Mouse (Mus musculus): ENCODE results near the gene Gm11114.

Gm11114 gene

DNA sequence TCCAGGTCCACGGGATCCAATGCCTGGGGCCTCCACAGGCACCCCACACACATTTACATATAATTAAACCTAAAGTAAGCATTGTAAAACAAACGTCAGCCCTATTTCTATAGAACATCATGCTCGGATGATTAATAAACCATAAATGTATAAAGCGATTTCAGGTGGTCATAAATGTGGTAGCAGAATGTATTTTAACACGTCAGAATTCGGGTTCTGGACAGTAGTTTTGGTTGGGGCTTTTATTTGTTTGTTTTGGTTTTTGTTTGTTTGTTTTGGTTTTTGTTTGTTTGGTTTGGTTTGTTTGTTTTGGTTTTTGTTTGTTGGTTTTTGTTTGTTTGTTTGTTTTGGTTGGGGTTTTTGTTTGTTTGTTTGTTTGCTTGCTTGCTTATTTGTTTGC lies at the start of gene Gm11114:
Gene Gm11114 (plus strand): TSS at position 301 of the 400 bp plus-strand sequence.
- no peak for DNase-seq (ENCODE audit: low spot score in 2 of 2)

DNA sequence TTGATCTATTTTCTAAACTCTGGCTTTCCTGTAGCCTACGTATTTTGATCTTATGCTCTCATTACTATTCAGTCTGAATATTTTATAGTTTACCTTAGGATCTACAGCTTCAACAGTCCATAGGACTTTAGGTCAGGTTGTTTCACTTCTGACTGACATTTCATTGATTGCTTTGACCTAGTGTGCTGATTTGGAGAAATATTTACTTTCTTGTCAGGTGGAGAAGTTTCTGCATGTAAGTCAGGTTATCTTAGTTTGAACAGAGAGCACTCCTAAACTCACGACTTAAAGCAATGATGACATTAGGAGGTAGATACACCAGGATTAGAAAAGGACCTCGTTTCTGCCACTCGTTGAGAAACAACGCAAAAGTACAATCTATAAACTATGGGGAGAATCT lies 45.7 kb upstream of the Gm11114 start:
- no peak for DNase-seq (ENCODE audit: low spot score in 2 of 2)

DNA sequence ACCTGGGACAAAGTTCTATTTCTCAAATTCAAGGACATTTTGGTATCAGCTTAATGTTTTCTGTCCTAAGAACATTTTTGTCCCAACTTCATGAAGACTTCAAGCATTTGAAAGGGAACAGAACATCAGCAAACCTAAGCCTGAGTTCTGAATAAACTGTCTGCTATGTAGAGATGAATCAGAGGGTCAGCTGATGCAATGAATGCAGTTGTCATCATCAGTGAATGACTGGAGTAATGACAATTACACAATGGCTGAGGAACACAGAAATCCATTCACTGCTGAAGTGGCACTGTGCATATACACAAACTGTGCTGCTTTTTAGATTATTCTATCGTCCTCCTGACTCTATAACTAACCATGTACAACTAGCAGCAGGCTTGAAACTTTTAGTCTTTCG lies 38.5 kb upstream of the Gm11114 start:
- no peak for DNase-seq (ENCODE audit: low spot score in 2 of 2)

DNA sequence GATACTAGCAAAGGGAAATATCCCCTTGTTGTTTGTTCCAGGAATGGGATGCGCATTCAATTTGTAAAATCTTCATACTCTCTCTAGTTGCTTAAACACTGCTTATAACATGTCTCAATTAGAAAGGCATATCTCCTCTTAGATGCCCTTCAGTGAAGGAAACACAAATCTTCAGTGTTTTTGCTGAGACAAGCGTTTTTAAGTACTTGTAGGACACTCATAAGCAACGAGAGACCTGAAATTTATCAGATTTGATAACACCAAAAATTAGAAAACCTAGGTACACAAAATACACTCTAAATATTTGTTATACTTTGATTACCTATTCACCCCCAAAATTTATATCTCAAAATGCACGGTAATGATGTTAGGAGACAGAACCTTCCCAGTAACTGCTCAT lies 9.7 kb upstream of the Gm11114 start:
- DNase-seq (ENCODE audit: low spot score in 2 of 2) = no peak

DNA sequence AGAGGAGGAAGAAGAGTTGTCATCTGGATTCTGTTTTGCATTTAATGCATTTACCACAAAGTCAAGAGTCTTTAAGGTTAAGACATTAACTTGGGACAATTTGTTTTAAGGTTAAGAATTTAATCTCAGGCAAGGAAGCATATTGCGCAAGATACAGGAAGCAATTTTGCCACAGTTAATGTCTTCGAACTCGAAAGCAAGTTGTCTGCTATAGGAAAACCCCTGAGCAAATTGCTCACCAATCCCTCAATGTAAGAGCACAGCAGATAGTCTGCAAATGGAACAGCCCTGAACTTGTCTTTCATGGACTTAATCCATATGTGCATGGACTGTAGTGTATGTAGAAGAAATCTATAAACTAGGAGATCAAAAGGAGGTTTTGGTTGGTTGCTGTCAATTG lies 9.2 kb upstream of the Gm11114 start:
- no peak for DNase-seq (ENCODE audit: low spot score in 2 of 2)

DNA sequence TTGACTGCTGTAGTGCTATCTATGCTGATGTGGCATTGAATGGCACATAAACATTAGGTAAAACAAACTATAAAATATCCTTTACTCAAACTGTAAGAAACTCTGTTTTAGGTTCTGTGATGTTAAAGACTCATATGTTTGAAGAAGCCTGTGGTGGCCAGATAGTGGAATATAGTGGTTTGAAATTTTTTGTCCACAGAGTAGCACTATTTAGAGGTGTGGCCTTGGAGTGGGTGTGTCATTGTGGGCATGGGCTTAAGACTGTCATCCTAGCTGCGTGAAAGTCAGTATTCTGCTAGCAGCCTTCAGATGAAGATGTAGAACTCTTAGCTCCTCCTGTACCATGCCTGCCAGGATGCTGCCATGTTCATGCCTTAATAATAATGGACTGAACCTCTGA lies 3.5 kb downstream of the Gm11114 start:
- DNase-seq (ENCODE audit: low spot score in 2 of 2) = no peak

DNA sequence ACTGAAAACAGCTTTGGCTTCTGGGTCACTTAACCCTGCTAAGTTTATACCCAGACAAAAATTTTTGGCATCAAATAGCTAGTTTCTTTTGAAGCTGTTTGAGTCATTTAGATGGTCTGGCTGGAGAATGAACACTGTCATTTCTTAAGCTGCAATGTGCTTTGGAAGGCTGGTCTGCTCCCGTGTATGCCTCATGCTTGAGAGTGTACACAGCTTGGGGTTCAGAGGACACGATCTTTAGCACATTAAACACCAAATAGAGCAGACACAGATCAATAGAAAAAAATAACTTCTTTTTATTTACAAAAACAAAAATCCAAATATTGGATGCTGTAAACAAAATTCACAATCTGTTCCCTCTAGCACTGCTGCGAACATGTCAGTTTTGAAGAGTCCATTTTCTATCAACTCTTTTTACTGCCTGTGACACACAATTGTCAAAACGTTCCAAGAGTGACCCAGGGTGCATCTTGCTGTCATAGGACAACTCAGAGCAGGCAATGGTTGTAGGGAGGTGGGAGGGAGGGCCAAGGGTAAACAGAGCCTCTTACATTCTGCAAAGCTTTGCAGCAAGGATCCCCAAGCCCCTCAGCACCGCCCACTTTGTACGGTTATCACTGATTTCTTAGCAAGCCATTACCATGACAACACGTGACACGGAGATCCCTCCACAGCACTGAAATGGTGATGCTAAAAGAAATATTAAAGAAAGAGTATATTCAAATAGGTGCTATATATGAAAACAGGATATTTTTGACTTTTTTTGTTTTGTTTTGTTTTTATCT lies 7.8 kb downstream of the Gm11114 start:
- DNase-seq (ENCODE audit: low spot score in 2 of 2) = no peak

DNA sequence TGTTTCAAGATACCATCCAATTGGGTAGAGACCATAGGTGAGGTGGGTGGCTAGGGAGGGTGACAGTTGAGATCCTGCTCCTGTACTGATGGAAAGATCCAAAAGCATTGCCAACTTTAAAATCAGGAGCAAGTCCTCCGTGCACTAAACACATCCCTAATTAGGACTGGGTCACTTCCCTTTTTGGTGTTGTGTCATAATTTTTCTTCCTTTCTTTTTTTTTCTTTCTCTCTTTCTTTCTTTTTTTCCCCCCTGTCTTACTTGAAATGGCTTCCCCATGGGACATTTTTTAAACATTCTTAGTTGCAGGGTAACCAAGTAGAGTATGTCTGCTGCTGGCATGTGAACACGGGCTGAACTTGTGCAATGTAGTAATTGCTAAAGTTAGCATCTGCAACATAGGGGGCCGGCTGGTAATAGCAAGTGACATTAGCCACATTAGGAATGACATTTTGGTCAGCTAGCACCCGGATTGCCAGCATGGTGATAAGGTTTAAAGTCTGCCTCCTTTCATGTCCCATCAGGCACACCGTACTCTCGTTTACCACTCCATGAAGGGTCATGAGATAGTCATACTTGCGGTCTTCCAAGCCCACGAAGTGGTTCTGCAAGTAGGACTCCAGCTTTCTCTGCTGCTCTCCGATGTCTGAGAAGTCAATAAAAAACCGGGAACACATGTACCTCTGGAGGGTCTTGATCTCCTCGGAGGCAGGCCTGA lies 11.7 kb downstream of the Gm11114 start:
- DNase-seq (ENCODE audit: low spot score in 2 of 2) = no peak

DNA sequence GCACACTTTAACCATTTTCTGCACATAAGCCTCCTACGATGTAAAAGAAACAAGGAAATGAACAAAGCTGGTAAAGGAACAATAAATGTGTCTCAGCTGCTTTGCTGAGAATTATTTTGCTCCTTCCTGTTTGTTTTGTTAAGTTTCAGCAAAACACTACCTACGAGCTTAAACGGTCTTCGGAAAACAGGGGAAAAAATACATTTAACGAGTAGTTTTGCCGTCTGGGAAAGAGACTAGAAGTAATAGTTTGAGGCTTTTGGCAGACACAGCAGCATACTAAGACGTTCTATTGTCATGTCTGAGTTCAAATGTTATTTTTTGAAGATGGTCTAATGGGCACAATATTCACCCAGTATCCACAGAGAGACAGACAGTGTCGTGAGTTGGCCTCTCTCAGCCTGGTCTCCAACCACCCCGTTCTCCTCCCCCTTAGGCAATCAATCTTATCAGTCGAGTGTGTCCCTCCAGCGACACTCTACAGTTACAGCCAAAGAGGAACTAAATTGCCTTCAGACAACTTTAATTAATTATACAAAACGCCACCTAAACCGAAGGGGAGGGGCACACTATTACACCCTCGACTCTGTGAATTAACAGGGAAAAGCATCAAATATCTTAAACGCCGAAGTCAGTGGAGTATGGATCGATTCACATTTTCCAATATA lies 12.8 kb downstream of the Gm11114 start:
- DNase-seq (ENCODE audit: low spot score in 2 of 2) = no peak

DNA sequence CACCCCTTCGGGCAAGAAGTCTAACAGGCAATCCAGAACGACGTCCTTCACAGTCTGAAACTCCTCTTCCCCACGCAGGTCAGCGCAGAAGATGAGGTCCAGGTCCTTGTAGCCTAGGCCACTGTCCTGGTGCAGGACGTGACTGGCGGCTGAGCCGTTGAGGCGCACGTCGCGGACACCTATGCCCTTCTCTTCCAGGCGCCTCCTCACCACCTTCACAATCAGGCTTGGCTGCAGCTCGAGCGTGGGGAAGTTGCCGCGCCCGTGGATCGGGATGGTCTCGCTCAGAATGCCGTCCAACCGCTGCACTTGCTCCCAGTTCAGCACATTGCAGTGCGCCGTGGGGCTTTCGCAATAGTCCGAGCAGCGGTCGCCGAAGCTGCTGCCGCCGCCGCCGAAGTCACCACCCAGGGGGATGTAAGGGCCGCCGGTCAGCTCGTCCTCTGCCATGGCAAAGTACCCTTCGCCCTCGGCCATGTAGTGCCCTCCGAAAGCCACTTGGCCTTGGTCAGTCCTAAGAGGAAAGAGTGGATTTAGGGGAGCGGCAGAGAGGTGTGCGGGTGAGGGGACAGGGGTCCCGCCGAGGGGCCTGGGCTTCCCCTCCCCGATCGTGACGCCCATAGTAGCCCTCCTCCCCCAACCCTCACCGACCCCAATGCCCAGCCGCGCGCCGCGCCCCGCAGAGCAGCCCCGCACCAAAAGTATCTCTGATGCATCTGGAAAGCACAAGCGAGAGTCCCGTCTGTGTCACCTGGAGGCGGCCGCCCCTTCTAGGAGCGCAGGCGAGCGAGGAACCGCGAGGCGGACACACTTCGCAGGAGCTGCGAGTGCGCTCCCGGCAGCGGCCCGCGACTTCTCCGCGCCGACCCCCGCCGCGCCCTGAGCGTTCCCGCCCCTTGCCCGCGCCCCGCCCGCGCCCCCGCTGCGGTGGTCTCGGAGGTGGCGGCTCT lies 14.0 kb downstream of the Gm11114 start:
- DNase-seq (ENCODE audit: low spot score in 2 of 2) = no peak

DNA sequence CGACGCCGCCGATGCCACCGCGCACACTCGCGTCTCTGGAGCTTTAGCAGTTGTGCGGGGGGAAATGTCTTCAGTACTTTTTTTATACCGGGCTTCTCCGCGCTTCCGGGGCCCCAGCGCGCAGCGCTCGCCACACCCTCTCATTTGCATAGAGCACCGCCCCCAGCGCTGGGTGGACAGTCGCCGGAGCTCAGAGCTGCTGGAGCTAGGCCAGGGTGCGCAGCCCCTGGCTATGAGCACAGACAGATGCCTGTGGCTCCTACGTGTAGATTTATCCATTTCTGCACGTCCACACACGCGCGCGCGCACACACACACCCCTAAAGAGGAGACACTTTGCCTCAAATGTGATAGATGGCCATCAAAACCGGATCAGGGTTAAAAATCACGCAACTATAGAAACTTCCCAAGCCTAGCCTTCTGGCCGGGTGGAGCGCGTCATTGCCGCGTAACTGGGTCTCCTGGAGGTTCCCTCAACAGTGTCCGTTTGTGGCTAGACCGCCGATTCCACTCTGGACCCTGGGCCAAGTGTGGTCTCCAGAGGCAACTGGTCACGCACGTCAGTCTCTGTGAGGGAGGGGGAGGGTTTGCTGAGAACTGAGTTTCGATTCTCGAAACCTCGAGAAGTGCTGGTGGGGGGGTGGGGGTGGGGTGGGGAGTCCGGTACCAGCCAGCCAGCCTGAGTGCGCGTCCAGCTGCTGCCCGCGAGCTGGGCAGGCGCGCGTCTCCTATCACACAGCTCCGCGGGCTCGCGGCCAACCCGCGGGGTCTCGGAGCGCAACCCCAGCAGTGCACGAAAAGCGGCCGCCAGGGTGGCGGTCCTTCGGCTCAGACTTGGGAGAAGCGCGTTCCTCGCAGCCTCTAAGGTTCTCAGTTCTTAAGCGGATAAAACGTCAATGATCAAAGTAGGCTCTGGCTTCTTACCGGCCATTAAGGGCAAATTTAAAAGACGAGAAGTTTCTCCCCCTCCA lies 15.0 kb downstream of the Gm11114 start, which contains the start of gene Tent5a:
Gene Tent5a (minus strand): TSS at position 107 of the 970 bp plus-strand sequence.
- peak; percentile 46 to 52 for DNase-seq (ENCODE audit: low spot score in 2 of 2)

DNA sequence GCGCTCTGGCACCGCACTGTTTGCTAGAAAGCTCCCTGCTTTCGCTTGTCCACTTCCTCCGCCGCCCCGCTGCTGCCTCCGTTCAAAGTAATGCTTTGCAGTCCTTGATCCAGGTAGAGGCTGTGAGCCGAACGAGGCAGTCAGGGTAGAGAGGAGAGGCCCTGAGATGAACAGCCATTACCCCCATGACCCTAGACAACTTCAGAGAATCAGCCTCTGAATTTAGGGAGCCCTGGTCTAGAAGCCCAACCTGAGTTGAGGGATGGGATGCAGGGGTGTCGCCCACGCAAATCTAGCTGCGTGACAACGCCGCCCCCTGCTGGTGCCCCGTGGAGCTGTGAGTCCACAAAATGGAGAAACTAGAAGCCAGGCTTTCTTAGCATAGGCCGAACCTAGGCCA lies 15.7 kb downstream of the Gm11114 start:
- peak; percentile 81 to 84 for DNase-seq (ENCODE audit: low spot score in 2 of 2)

DNA sequence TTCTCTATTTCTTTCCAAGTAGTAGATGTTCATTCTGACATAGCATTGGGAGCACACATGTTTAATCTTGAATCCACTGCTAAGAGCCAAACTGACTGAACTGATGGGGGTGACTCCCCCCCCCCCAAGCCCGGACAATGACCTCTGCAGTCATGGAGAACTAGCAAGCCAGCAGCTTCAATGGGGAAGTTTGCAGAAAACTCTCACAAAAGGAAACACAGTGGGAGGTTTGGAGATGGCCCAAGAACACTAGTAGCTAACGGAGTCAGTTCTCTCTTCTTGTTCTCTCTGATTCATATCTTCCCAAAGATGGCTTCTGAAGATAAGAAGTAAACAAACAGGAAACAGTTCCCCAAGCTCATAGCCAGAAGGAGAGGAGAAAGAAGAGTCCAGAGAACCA lies 18.9 kb downstream of the Gm11114 start:
- DNase-seq (ENCODE audit: low spot score in 2 of 2) = no peak

DNA sequence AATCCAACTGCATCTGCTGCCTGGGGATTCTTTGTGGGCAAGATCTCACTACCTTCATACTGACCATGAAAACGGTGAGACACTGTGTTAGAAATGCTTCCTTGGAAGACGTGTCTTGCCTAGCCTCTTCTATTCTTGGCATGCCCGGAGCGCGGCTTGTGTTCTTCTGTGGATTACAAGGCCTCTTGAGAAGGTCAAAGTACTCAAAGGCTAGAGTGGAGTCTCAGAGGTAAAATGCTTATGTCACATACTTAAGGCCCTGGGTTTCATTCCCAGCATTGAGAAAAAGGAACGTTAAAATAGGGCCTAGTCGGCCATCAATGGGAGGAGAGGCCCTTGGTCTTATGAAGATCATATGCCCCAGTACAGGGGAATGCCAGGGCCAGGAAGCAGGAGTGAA lies 23.5 kb downstream of the Gm11114 start:
- DNase-seq (ENCODE audit: low spot score in 2 of 2) = no peak

DNA sequence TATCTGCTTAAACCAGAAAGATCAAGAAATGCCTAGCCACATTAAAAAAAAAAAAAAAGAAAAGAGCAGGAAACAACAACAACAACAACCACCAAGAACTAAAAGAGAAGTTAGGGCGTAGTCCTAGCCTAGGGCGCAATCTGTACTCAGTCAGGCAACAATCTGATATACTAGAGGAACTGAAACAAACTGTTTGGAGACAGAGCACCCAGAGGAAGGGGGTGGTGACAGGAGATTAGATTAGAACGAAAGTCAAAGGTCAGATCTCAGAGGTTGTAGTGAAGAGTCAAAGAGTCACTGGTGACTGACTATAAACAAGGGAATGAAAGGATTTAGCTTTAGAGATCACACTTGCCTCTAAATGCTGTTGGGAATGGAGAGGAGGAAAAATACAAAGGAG lies 27.7 kb downstream of the Gm11114 start:
- no peak for DNase-seq (ENCODE audit: low spot score in 2 of 2)

DNA sequence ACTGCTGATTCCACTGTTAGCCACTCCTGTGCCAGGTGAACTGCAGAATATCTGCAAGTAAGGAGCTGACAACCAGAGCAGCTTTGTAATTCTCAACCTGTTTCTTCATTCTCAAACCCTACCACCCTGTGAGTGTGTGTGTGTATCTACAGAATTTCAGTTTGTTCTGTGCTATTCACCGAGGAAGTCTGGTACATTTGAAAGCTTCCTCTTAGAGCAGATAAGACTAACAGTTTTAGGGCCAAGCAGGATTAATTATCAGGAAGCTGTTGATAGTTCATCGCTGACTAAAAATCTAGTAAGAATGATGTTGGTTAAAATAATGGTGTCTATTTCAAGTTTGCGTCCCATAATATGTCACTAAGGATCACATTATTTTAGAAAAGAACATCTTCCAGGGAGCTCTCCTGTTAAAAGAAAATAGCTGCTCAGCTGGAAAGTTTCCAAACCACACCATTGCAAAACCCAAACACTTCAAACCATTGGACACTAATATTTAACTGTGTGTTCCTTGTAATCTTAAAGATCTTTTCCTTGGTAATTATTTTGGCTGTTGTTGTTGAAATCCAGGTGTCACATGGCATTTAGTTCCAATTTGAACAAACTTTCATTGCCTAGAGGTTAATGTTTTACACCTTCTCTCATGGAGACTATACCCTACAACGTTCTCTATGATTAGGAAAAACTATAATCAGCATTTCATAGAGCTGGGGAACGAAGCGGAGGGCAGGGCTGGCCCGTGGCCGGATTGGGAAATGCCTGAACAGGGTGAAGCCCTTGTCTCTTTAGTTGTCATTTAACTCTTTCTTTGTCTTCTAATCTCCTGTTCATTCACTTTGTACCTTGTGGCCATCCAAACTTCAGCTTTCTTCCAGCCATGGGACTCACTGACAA lies 30.6 kb downstream of the Gm11114 start:
- no peak for DNase-seq (ENCODE audit: low spot score in 2 of 2)

DNA sequence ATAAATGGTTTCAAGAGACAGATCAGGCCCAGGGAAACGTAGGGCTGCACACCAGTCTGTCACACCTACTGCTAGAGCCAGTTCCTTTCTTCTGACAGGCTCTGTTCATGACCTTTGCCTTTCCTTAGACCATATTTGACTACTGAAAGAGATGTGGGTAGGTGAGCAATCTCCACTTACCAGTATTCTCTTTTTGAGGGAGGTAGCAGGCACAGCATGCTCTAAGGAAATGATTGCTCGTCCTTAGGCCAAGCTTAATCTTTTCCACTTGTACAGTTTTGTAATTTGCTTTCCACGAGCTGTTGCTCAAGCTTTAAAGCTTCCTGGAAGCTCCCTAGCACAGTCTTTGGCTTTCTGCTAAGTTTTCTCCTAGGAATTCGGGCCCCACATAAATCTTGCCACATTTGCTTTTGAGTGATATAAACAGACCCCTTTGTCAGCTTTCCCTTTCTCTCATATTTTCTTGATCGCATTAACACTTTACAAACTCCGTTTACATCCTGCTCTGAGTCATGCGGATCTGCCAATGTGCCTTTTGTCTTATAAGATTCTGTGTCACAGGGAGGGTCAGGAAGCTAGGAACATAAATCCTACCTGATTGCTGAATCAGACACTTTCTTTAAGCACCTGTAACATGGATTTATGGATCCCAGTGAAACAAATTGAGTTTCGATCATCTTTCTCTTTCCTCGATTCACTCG lies 35.4 kb downstream of the Gm11114 start:
- DNase-seq (ENCODE audit: low spot score in 2 of 2) = no peak

DNA sequence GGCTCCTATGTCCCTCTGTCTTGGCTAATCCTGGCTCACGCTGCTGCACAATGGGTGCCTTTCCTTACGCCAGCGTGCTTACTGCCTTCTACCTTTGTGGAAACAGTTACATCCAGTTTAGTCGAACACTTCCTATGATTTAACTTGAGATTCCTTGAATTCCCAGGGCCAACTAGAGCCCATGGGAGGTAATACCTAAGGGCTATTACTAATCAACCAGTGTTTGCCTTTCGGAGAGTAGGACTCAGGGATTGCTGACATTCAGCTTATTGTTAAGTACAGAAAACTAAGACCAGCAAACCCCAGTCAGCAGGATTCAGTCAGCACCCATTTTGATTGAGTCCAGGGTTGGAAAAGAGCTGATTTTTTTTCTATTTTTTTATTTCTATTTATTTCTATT lies 43.0 kb downstream of the Gm11114 start:
- DNase-seq (ENCODE audit: low spot score in 2 of 2) = no peak
